Mouse (Mus musculus): ENCODE results near the gene Stat5b. TPM values are rescaled to one million over a fixed set of nuclear protein-coding genes. Genes with fewer than 3 reads are reported as not detected.
A peak's percentile ranks its signal among the peaks of the same experiment; 100 is the strongest.

The Stat5b gene
- polyA plus RNA-seq, 1 experiment from 2014 or later: 16.1 TPM

- Histone ChIP-seq H3K36me3 (ENCODE audit: control insufficient read depth, insufficient read depth, low read length) (no peaks in the 10 kb centered on the region), H3K4me2 (replicated peaks; ENCODE audit: low read depth) (no peak overlapping the region), H3K4me1 (replicated peaks; ENCODE audit: control insufficient read depth, insufficient read depth) (no peaks in the 10 kb centered on the region), H3K9ac (ENCODE audit: low read length) (no peak overlapping the region), H3K4me3 (ENCODE audit: low read depth, low read length) (no peak overlapping the region), H3K27ac (replicated peaks) (no peak overlapping the region), H3K9me3 (ENCODE audit: control insufficient read depth, low read length) (no peaks in the 10 kb centered on the region), H3K27me3 (ENCODE audit: control insufficient read depth, insufficient read depth, low read length) (no peaks in the 10 kb centered on the region)
- TF ChIP-seq CTCF (IDR thresholded peaks at IDR 0.05; ENCODE audit: low read depth): no peak
- no peak for TF ChIP-seq EP300 (optimal IDR thresholded peaks at IDR 0.05)
- WGBS: 65% methylated on average over 8 of the region's 8 CpGs
- ATAC-seq (ENCODE audit: low FRiP score, low TSS enrichment) (no peak), DNase-seq (ENCODE audit: low spot score) (no peak)
Observed at GRCm38 (mm10) chr11:100870968-100871350, 20.4 kb upstream of the Stat5b start.

GRCm38 (mm10) chr11:100870256-100870967 is 19.9 kb upstream of the Stat5b start:
- no peak for TF ChIP-seq CTCF (IDR thresholded peaks at IDR 0.05; ENCODE audit: low read depth)
- no peak for TF ChIP-seq EP300 (optimal IDR thresholded peaks at IDR 0.05)
- H3K4me1 ChIP-seq (replicated peaks; ENCODE audit: control insufficient read depth, insufficient read depth): no peaks in the 10 kb centered on the region
- no peak overlapping the region for H3K4me2 ChIP-seq (replicated peaks; ENCODE audit: low read depth)
- H3K9me3 ChIP-seq (ENCODE audit: control insufficient read depth, low read length): no peaks in the 10 kb centered on the region
- H3K27me3 ChIP-seq (ENCODE audit: control insufficient read depth, insufficient read depth, low read length): no peaks in the 10 kb centered on the region
- ATAC-seq (ENCODE audit: low FRiP score, low TSS enrichment) (no peak), DNase-seq (ENCODE audit: low spot score) (peak; percentile 35)
- no peak overlapping the region for H3K27ac ChIP-seq (replicated peaks)
- H3K9ac ChIP-seq (ENCODE audit: low read length): no peak overlapping the region
- no peak overlapping the region for H3K4me3 ChIP-seq (ENCODE audit: low read depth, low read length)
- no peaks in the 10 kb centered on the region for H3K36me3 ChIP-seq (ENCODE audit: control insufficient read depth, insufficient read depth, low read length)
- WGBS: 53% methylated on average over 10 of the region's 10 CpGs

GRCm38 (mm10) chr11:100865618-100866017 is 15.1 kb upstream of the Stat5b start:
- no peak overlapping the region for H3K27ac ChIP-seq (replicated peaks)
- no peak overlapping the region for H3K4me3 ChIP-seq (ENCODE audit: low read depth, low read length)
- no peaks in the 10 kb centered on the region for H3K27me3 ChIP-seq (ENCODE audit: control insufficient read depth, insufficient read depth, low read length)
- WGBS: 81% methylated on average over 7 of the region's 7 CpGs
- H3K4me2 ChIP-seq (replicated peaks; ENCODE audit: low read depth): no peak overlapping the region
- ATAC-seq (ENCODE audit: low FRiP score, low TSS enrichment): no peak
- no peak overlapping the region for H3K9ac ChIP-seq (ENCODE audit: low read length)
- no peaks in the 10 kb centered on the region; the same call in 1 of the 2 replicates for H3K36me3 ChIP-seq (ENCODE audit: control insufficient read depth, insufficient read depth, low read length)
- DNase-seq (ENCODE audit: low spot score): no peak
- peak; percentile 19; the same call in 1 of the 2 replicates for TF ChIP-seq CTCF (IDR thresholded peaks at IDR 0.05; ENCODE audit: low read depth)
- no peak for TF ChIP-seq EP300 (optimal IDR thresholded peaks at IDR 0.05)
- H3K9me3 ChIP-seq (ENCODE audit: control insufficient read depth, low read length): no peaks in the 10 kb centered on the region
- no peaks in the 10 kb centered on the region for H3K4me1 ChIP-seq (replicated peaks; ENCODE audit: control insufficient read depth, insufficient read depth)

GRCm38 (mm10) chr11:100863141-100863540 is 12.6 kb upstream of the Stat5b start:
- no peak overlapping the region for H3K4me2 ChIP-seq (replicated peaks; ENCODE audit: low read depth)
- no peak overlapping the region for H3K4me3 ChIP-seq (ENCODE audit: low read depth, low read length)
- no peaks in the 10 kb centered on the region for H3K9me3 ChIP-seq (ENCODE audit: control insufficient read depth, low read length)
- H3K4me1 ChIP-seq (replicated peaks; ENCODE audit: control insufficient read depth, insufficient read depth): no peaks in the 10 kb centered on the region
- no peak overlapping the region for H3K9ac ChIP-seq (ENCODE audit: low read length)
- no peak overlapping the region for H3K27ac ChIP-seq (replicated peaks)
- ATAC-seq (ENCODE audit: low FRiP score, low TSS enrichment) (no peak), DNase-seq (ENCODE audit: low spot score) (no peak)
- H3K27me3 ChIP-seq (ENCODE audit: control insufficient read depth, insufficient read depth, low read length): no peaks in the 10 kb centered on the region
- no peaks in the 10 kb centered on the region; the same call in 1 of the 2 replicates for H3K36me3 ChIP-seq (ENCODE audit: control insufficient read depth, insufficient read depth, low read length)
- WGBS: 86% methylated on average over 10 of the region's 10 CpGs
- TF ChIP-seq EP300 (optimal IDR thresholded peaks at IDR 0.05) (no peak), CTCF (IDR thresholded peaks at IDR 0.05; ENCODE audit: low read depth) (no peak)

GRCm38 (mm10) chr11:100861836-100862235 is 11.3 kb upstream of the Stat5b start:
- Histone ChIP-seq H3K9ac (ENCODE audit: low read length) (no peak overlapping the region), H3K27ac (replicated peaks) (no peak overlapping the region), H3K27me3 (ENCODE audit: control insufficient read depth, insufficient read depth, low read length) (no peaks in the 10 kb centered on the region), H3K4me1 (replicated peaks; ENCODE audit: control insufficient read depth, insufficient read depth) (no peaks in the 10 kb centered on the region), H3K4me3 (ENCODE audit: low read depth, low read length) (no peak overlapping the region), H3K4me2 (replicated peaks; ENCODE audit: low read depth) (no peak overlapping the region), H3K36me3 (ENCODE audit: control insufficient read depth, insufficient read depth, low read length) (no peaks in the 10 kb centered on the region; the same call in 1 of the 2 replicates), H3K9me3 (ENCODE audit: control insufficient read depth, low read length) (no peaks in the 10 kb centered on the region)
- peak; percentile 28 for DNase-seq (ENCODE audit: low spot score)
- no peak for TF ChIP-seq CTCF (IDR thresholded peaks at IDR 0.05; ENCODE audit: low read depth)
- no peak for TF ChIP-seq EP300 (optimal IDR thresholded peaks at IDR 0.05)
- WGBS: 34% methylated on average over 3 of the region's 3 CpGs
- ATAC-seq (ENCODE audit: low FRiP score, low TSS enrichment): no peak

GRCm38 (mm10) chr11:100861335-100861734 is 10.8 kb upstream of the Stat5b start:
- Histone ChIP-seq H3K27me3 (ENCODE audit: control insufficient read depth, insufficient read depth, low read length) (no peaks in the 10 kb centered on the region), H3K4me2 (replicated peaks; ENCODE audit: low read depth) (peak overlapping the region; percentile 83), H3K4me1 (replicated peaks; ENCODE audit: control insufficient read depth, insufficient read depth) (no peaks in the 10 kb centered on the region), H3K9ac (ENCODE audit: low read length) (no peak overlapping the region; the same call in 1 of the 2 replicates), H3K36me3 (ENCODE audit: control insufficient read depth, insufficient read depth, low read length) (no peaks in the 10 kb centered on the region; the same call in 1 of the 2 replicates), H3K4me3 (ENCODE audit: low read depth, low read length) (peak overlapping the region; percentile 51; the same call in 1 of the 2 replicates), H3K9me3 (ENCODE audit: control insufficient read depth, low read length) (no peaks in the 10 kb centered on the region), H3K27ac (replicated peaks) (no peak overlapping the region)
- no peak for ATAC-seq (ENCODE audit: low FRiP score, low TSS enrichment)
- DNase-seq (ENCODE audit: low spot score): no peak
- TF ChIP-seq CTCF (IDR thresholded peaks at IDR 0.05; ENCODE audit: low read depth): no peak
- TF ChIP-seq EP300 (optimal IDR thresholded peaks at IDR 0.05): no peak
- 80% methylated on average over 7 of the region's 7 CpGs for WGBS
